Mouse (Mus musculus) CH12.LX (cell line): ENCODE results near the gene Dnah7c.
"Not testable (repeated sequence)": the region's sequence is repeated elsewhere in the genome, so short reads cannot be mapped to it uniquely, and the experiment has no call there.

Experiments
- CTCF ChIP-seq, 2 experiments: IDR thresholded peaks in 1 of 2; conservative IDR thresholded peaks in 1 of 2; 2 replicates each; pipeline ENCODE4 v1.5.1; 2011 to 2012; ENCODE audit warnings: low read depth in 2 of 2, low read length in 2 of 2, improper control_type of control experiment in 1 of 2, inconsistent platforms in 1 of 2, mild to moderate bottlenecking in 1 of 2, moderate library complexity in 1 of 2
- ELF1 ChIP-seq: IDR thresholded peaks from 2 replicates; pipeline ENCODE4 v1.6.1; 2014; ENCODE audit warnings: low read depth, mild to moderate bottlenecking, inconsistent platforms, low read length, improper control_type of control experiment
- EP300 ChIP-seq: IDR thresholded peaks from 2 replicates; pipeline ENCODE4 v1.6.1; 2011; ENCODE audit warnings: low read length, improper control_type of control experiment
- MAFK ChIP-seq: IDR thresholded peaks from 2 replicates; pipeline ENCODE4 v1.6.1; 2011; ENCODE audit warnings: low read length, improper control_type of control experiment; ENCODE audit not compliant: insufficient replicate concordance
- MAX ChIP-seq: IDR thresholded peaks from 2 replicates; pipeline ENCODE4 v1.6.1; 2011; ENCODE audit warnings: low read length, improper control_type of control experiment
- MXI1 ChIP-seq: IDR thresholded peaks from 2 replicates; pipeline ENCODE4 v1.6.1; 2011; ENCODE audit warnings: mild to moderate bottlenecking, low read depth, low read length, improper control_type of control experiment
- UBTF ChIP-seq: IDR thresholded peaks from 2 replicates; pipeline ENCODE4 v1.6.1; 2012; ENCODE audit warnings: low read depth, mild to moderate bottlenecking, inconsistent platforms, low read length, improper control_type of control experiment, moderate library complexity
- ZKSCAN1 ChIP-seq: IDR thresholded peaks from 2 replicates; pipeline ENCODE4 v1.6.1; 2012; ENCODE audit warnings: low read depth, inconsistent platforms, low read length, improper control_type of control experiment, borderline replicate concordance

DNA sequence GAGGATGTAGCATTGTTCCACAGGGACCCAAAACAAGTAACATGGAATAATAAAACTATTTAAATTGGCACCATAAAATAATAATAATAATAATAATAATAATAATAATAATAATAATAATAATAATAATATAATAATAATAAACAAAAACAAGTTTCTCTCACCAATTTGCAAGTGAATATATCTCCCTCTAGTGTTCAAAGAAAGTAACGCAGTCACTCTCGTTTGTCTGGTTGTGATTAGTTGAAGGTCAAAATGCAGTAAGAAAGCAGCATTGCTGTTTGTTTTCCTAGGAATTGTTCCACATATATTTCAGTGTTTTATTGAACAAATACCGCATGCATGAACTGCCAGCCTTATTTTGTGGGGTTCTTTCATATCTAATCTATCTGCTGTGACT, 8.4 kb upstream of the Dnah7c start:
- peak; percentile 11 to 20; a peak in 1 of 4 replicates for TF ChIP-seq CTCF (conservative IDR thresholded peaks at IDR 0.05 in 1 of 2, IDR thresholded peaks at IDR 0.05 in 1 of 2; ENCODE audit: low read depth in 2 of 2, low read length in 2 of 2)
- TF ChIP-seq EP300, UBTF, ZKSCAN1, ELF1, MAX, MAFK, MXI1: not testable (repeated sequence)
